Mouse (Mus musculus): Measurements from ENCODE around the gene Zbtb22.
"Not testable (repeated sequence)": the region's sequence is repeated elsewhere in the genome, so short reads cannot be mapped to it uniquely, and the experiment has no call there.

Zbtb22 gene

GRCm38 (mm10) chr17:33915671-33916250, at the start of gene Zbtb22, which contains the start of gene Tapbp:
Gene Zbtb22, plus strand, starts transcription at chr17:33915904.
Gene Tapbp, plus strand, starts transcription at chr17:33915899.
- DNase-seq (ENCODE audit: low read depth, low spot score), result peak; percentile 98

GRCm38 (mm10) chr17:33873537-33873936, 42.2 kb upstream of the Zbtb22 start, which contains the start of gene Gm7029:
Gene Gm7029, plus strand, starts transcription at chr17:33873837.
- DNase-seq (ENCODE audit: low read depth, low spot score), result not testable (repeated sequence)

GRCm38 (mm10) chr17:33874411-33874810, 41.3 kb upstream of the Zbtb22 start:
- no peak for DNase-seq (ENCODE audit: low read depth, low spot score)

DNA sequence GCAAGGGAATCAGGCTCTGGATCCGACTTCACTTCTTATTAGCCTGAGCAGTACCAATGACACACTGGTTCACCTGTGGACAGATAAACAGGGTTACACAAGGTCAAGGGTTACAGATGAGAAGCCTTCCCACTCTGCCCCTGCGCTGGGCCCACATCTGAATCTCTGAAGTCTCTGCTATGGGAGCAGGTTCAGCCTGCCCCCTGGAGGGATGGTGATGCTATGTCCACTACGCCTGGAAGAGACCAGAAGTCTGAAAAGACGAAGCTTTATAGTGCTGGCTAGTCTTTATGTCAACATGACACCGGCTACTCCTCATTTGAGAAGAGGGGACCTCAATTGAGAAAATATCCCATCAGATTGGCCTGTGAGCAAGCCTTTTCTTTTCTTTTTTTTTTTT, 39.9 kb upstream of the Zbtb22 start:
- DNase-seq (ENCODE audit: low read depth, low spot score), result not testable (repeated sequence)

DNA sequence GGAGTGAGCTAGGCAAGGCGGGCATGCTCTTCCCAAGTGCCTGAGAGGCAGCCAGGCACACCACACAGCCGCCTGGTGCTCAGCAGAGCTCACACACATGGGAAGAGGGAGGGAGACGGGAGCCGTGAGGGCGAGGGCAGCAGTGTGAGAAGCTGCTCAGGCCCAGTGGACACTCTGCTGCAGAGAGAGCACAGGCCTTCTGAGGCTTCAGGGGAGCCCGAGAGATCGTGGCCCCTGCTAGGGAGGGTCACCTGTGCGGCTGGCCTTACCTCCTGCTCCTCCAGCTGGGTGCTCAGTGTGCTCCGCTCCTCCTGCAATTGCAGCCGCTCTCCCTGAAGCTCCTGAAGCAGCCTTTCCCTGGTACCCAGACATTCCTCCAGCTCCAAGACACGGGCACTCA, 31.4 kb upstream of the Zbtb22 start:
- DNase-seq (ENCODE audit: low read depth, low spot score), result not testable (repeated sequence)

DNA sequence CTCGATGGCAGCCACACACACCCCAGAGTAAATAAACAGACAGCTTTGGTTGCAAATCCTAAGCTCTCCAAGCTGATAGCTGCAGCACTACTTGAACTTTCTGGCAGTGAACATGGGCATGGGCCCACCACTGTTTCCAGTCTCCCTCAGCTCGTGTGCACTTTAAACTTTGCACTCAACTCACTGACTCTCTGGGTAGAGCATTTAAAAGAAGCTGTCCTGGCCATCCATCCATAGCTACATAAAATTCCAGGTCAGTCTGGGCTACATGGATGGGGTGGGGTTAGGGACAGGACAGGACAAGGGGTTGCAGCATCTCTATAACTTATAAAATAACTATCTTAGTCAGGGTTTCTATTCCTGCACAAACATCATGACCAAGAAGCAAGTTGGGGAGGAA, 27.9 kb upstream of the Zbtb22 start:
- DNase-seq (ENCODE audit: low read depth, low spot score), result not testable (repeated sequence)

DNA sequence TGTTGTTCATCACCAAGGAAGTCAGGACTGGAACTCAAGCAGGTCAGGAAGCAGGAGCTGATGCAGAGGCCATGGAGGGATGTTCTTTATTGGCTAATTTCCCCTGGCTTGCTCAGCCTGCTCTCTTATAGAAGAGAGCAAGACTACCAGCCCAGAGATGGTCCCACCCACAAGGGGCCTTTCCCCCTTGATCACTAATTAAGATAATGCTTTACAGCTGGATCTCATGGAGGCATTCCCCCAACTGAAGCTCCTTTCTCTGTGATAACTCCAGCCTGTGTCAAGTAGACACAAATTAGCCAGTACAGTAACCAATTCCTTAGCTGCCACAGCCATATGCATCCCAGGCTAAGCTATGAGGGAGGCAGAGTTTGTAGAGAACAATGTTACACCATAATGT, 27.5 kb upstream of the Zbtb22 start:
- not testable (repeated sequence) for DNase-seq (ENCODE audit: low read depth, low spot score)

DNA sequence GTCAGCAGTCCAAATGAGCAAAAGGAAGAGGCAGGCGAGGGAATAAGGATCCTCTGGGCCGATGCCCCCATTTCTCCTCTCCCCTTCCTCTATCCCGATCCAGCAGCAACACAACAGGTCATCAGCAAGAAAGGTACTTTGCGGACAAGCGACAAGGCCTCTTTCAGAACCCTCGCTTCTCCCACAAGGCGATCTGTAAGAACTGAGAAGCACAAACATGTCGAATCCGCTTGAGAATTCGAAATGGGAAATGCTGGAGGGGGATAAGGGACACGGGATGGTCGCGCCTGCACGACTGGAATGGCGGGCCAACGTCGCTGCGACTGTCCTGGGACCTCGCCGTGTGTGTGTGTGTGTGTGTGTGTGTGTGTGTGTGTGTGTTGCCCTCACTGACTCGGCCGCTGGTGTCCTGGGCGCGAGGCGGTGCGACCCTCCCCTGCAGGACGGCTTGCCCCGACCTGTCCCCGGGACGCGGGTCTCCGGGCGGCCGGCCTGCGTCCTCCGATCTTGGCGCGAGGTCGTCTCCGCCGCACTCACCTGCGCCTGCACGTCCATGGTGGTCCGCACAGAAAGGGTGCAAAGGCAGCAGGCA, 25.7 kb upstream of the Zbtb22 start:
- DNase-seq (ENCODE audit: low read depth, low spot score), result not testable (repeated sequence)

GRCm38 (mm10) chr17:33890533-33891059, 25.1 kb upstream of the Zbtb22 start, which contains the start of gene Kifc1:
Gene Kifc1, minus strand, starts transcription at chr17:33890661.
- peak; percentile 100 for DNase-seq (ENCODE audit: low read depth, low spot score)

DNA sequence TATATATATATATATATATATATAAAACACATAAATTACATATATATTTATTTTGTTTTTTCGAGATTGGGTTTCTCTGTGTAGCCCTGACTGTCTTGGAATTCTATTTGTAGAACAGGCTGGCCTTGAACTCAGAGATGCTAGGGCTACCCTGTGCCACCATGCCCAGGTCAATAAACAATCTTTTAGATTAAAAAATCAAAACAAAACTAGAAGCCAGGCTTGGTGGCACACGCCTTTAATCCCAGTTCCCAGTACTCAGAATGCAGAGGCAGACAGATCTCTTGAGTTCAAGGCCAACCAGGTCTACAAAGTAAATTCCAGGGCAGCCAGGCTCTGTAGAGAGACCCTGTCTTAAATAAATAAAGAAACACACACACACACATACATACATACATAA, 24.3 kb upstream of the Zbtb22 start:
- DNase-seq (ENCODE audit: low read depth, low spot score), result no peak

GRCm38 (mm10) chr17:33891892-33892291, 23.8 kb upstream of the Zbtb22 start:
- DNase-seq (ENCODE audit: low read depth, low spot score), result not testable (repeated sequence)

DNA sequence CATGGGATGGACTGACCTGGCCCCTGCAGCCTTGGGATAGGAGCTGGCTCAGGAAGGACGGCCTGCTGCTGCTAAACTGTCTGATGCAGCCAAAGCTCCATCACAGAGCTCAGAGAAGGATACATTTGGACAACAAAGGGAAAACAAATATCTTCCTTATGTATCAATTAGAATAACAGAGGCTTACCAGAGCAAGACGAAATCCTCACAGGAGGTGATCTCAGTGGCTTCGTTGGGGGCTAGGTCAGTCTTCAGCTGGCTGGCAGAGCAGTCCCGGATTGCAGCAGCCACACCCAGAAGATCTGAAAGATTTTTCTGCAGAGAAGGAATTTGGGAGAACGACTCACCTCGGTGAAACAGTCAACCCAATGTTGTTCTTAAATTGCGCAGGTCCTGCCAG, 23.3 kb upstream of the Zbtb22 start:
- DNase-seq (ENCODE audit: low read depth, low spot score), result no peak

GRCm38 (mm10) chr17:33893011-33893410, 22.7 kb upstream of the Zbtb22 start:
- DNase-seq (ENCODE audit: low read depth, low spot score), result not testable (repeated sequence)

- peak; percentile 78 for DNase-seq (ENCODE audit: low read depth, low spot score)
Measured at GRCm38 (mm10) chr17:33897114-33897794, 18.4 kb upstream of the Zbtb22 start.

DNA sequence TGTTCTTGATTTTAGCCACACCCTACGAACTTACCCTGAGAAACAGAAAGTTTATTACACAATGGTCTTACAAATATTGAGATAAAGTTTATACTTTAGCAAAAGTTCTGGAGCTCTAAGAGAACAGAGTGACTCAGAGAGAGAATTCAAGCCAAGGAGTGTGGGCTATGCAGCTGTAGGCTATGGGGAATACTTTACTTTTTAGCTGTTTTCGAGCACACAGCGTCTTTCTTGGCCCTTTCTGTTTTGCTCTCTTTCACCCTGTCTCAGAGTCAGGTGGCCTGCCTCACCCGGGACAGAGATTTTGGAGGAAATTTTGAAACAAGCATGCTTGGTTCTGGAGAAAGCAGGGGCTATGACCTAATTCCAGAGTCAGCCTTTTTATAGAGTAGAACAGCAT, 17.5 kb upstream of the Zbtb22 start:
- DNase-seq (ENCODE audit: low read depth, low spot score), result not testable (repeated sequence)

DNA sequence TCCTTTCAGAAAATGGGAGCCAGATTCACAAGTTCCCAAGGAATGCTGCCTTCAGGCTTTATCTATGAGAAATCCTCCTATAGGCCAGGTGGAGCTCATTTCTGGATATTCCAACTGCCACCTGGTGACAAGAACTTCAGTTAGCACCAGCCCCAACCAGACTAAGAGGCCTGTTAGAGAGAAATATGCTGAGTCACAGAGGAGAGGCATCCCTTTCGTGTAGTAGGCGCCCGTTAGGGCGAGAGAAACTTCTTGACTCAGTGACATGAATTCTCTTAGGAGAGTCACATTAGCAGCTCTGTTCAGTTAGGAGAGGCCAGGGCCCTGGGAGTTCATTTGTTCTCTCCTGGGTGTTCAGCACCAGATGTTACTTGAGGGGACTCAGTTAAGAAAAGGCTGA, 16.1 kb upstream of the Zbtb22 start:
- DNase-seq (ENCODE audit: low read depth, low spot score), result no peak

GRCm38 (mm10) chr17:33900281-33900988, 15.3 kb upstream of the Zbtb22 start:
- no peak for DNase-seq (ENCODE audit: low read depth, low spot score)

DNA sequence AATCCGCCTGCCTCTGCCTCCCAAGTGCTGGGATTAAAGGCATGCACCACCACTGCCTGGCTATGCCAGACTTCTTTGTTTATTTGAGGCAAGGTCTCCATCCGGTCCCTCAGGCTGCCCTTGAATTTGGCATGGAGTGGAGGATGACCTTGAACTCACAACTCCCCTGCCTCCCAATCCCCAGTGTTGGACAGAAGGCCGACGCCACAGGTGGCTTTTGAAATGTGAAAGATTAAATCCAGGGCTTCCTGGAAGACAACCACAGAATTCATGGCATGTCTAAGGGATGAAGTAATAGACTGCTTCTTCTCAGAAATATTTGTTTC, 14.8 kb upstream of the Zbtb22 start:
- no peak for DNase-seq (ENCODE audit: low read depth, low spot score)

DNA sequence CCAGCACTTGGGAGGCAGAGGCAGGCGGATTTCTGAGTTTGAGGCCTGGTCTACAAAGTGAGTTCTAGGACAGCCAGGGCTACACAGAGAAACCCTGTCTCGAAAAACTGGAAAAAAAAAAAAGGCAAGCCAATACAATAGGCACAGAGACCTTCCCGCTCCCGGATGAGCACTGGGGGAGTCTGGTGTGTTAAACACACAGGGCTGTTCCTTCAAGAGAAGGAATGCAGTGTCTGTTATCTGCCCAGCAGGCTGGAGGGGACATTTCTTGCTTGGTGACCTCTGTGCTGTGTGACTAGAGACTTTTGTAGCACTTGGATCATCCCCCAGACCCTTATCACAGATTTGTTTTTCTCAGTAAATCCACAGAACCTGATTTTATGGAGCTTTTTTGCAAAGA, 14.1 kb upstream of the Zbtb22 start:
- no peak for DNase-seq (ENCODE audit: low read depth, low spot score)

DNA sequence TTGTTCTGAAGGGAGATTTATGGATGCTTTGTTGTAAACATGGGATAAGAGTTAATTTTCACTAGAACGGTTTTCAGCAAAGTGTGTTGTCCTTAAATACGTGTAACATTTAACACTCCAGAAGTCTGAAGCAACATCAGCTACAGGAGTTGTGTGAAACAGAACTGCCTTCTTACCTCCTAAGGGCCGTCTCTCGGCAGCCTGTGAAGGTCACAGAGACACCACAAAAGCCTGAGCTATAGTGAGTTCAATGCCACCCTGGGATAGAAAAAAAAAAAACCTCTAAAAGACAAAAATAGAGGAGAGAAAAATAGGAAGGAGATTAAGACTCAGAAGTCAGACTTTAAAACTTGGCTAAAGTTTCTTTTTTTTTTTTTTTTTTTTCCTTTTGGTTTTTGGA, 13.6 kb upstream of the Zbtb22 start:
- DNase-seq (ENCODE audit: low read depth, low spot score), result no peak

DNA sequence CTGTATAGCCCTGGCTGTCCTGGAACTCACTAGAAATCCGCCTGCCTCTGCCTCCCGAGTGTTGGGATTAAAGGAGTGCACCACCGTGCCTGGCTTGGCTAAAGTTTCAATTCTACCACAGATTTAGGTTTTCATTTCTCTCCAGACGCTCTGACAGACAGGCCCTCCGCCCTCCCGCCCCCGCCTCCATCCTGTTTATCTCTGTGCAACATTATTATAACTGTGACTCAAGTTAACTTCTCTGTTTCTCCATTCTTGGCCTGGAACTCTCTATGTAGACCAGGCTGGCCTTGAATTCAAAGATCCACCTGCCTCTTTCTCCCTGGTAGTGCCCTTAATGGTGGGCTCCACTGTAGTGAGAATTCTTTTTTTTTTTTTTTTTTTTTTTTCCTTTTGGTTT, 13.2 kb upstream of the Zbtb22 start:
- DNase-seq (ENCODE audit: low read depth, low spot score), result no peak

Measured in mesoderm, embryonic 11.5 days (tissue).